Mouse (Mus musculus) gastrocnemius, postnatal 4 days (tissue): ENCODE results near the gene Klk1b3. TPM values are rescaled to one million over a fixed set of nuclear protein-coding genes. Genes with fewer than 3 reads are reported as not detected.
A peak's percentile ranks its signal among the peaks of the same experiment; 100 is the strongest.
"Not testable (repeated sequence)": the region's sequence is repeated elsewhere in the genome, so short reads cannot be mapped to it uniquely, and the experiment has no call there.

Experiments used
- DNase-seq, 2 experiments: peaks; one replicate each; pipeline ENCODE4 v3.0.0; 2021 to 2022; ENCODE audit warnings: low spot score in 2 of 2, mixed read lengths in 2 of 2
- long read RNA-seq, 2 experiments: library from polyadenylated mRNA; stranded (forward); transcript quantifications; one replicate each; pipeline ENCODE4 v2.0.0; 2021
- total RNA-seq, 2 experiments: library from RNA; stranded (reverse); gene quantifications; 2 replicates each; pipeline ENCODE4 v1.2.3; 2021

Klk1b3 gene
- total RNA-seq = not detected
- long read RNA-seq, experiment 1 = 0 reads
- long read RNA-seq, experiment 2 = 0 reads

GRCm38 (mm10) chr7:44197891-44198290 lies at the start of gene Klk1b3:
Gene Klk1b3 (plus strand): TSS chr7:44198191.
- no peak for DNase-seq

GRCm38 (mm10) chr7:44179299-44180045 lies 18.5 kb upstream of the Klk1b3 start:
- no peak for DNase-seq

GRCm38 (mm10) chr7:44186516-44186915 lies 11.5 kb upstream of the Klk1b3 start:
- DNase-seq = not testable (repeated sequence)

- not testable (repeated sequence) for DNase-seq
Measured at GRCm38 (mm10) chr7:44187936-44188335, 10.1 kb upstream of the Klk1b3 start, which contains the start of gene Klk1b24. Gene Klk1b24 (plus strand): TSS chr7:44188236.

GRCm38 (mm10) chr7:44193466-44193865 lies 4.5 kb upstream of the Klk1b3 start:
- DNase-seq = not testable (repeated sequence)

GRCm38 (mm10) chr7:44207135-44207534 lies 9.1 kb downstream of the Klk1b3 start, which contains the start of gene Klk1b4:
Gene Klk1b4 (plus strand): TSS chr7:44207435.
- DNase-seq = not testable (repeated sequence)

- no peak for DNase-seq
Measured at GRCm38 (mm10) chr7:44208307-44208706, 10.3 kb downstream of the Klk1b3 start.

GRCm38 (mm10) chr7:44215645-44216044 lies 17.7 kb downstream of the Klk1b3 start, which contains the start of gene Klk1b5:
Gene Klk1b5 (plus strand): TSS chr7:44215945.
- DNase-seq = no peak

GRCm38 (mm10) chr7:44221601-44222000 lies 23.6 kb downstream of the Klk1b3 start:
- DNase-seq = not testable (repeated sequence)

GRCm38 (mm10) chr7:44222335-44222734 lies 24.3 kb downstream of the Klk1b3 start:
- DNase-seq = not testable (repeated sequence)

- DNase-seq = no peak
Measured at GRCm38 (mm10) chr7:44225076-44225475, 27.1 kb downstream of the Klk1b3 start, which contains the start of gene Klk1. Gene Klk1 (plus strand): TSS chr7:44225360.

GRCm38 (mm10) chr7:44235909-44236308 lies 37.9 kb downstream of the Klk1b3 start, which contains the start of gene Gm36864:
Gene Gm36864 (plus strand): TSS chr7:44236177.
- no peak for DNase-seq

GRCm38 (mm10) chr7:44239913-44240312 lies 41.9 kb downstream of the Klk1b3 start:
- no peak for DNase-seq

GRCm38 (mm10) chr7:44240712-44241111 lies 42.7 kb downstream of the Klk1b3 start:
- no peak for DNase-seq

- no peak for DNase-seq
Measured at GRCm38 (mm10) chr7:44241163-44241562, 43.2 kb downstream of the Klk1b3 start.

- no peak for DNase-seq
Measured at GRCm38 (mm10) chr7:44244080-44244479, 46.1 kb downstream of the Klk1b3 start.

GRCm38 (mm10) chr7:44246055-44246983 lies 48.3 kb downstream of the Klk1b3 start, which contains the start of the genes 1700028J19Rik and 2410002F23Rik:
Gene 1700028J19Rik (minus strand): TSS chr7:44246695.
Gene 2410002F23Rik (plus strand): TSS chr7:44246722.
- DNase-seq = peak; percentile 86 to 92

- DNase-seq = no peak
Measured at GRCm38 (mm10) chr7:44246984-44247470, 49.0 kb downstream of the Klk1b3 start.

- DNase-seq = no peak
Measured at GRCm38 (mm10) chr7:44247971-44248370, 50.0 kb downstream of the Klk1b3 start.

- DNase-seq = no peak
Measured at GRCm38 (mm10) chr7:44249248-44249647, 51.3 kb downstream of the Klk1b3 start.

GRCm38 (mm10) chr7:44250732-44251275 lies 52.8 kb downstream of the Klk1b3 start:
- DNase-seq = not testable (repeated sequence)
